Mouse (Mus musculus) stomach, embryonic 14.5 days (tissue): ENCODE measurements around the gene Cdyl2. TPM values are rescaled to one million over a fixed set of nuclear protein-coding genes. Genes with fewer than 3 reads are reported as not detected.

Experiments used
- ATAC-seq: fragments of 200-750 bp; cut with Nextera tagmentation; 2 replicates; pipeline ENCODE4 v1.8.0; 2017; ENCODE audit warnings: low read depth, moderate TSS enrichment; ENCODE audit not compliant: insufficient number of reproducible peaks, insufficient read depth, low FRiP score
- H3K27ac ChIP-seq: fragments of 300-500 bp; sonication (generic); 2 replicates; pipeline ENCODE4 v1.5.1; 2014; ENCODE audit warnings: mild to moderate bottlenecking, low read length, moderate library complexity, mixed read lengths
- H3K27me3 ChIP-seq: fragments of 300-500 bp; sonication (generic); 2 replicates; pipeline ENCODE4 v1.6.1; 2014; ENCODE audit warnings: low read length, control low read depth, mixed read lengths; ENCODE audit not compliant: control insufficient read depth, insufficient read depth
- H3K36me3 ChIP-seq: fragments of 300-500 bp; sonication (generic); 2 replicates; pipeline ENCODE4 v1.6.1; 2014; ENCODE audit warnings: mild to moderate bottlenecking, control low read depth, low read length, moderate library complexity, mixed read lengths; ENCODE audit not compliant: control insufficient read depth, insufficient read depth
- H3K4me1 ChIP-seq: fragments of 300-500 bp; sonication (generic); 2 replicates; pipeline ENCODE4 v1.6.1; 2014; ENCODE audit warnings: low read length, control low read depth, mixed read lengths; ENCODE audit not compliant: control insufficient read depth, insufficient read depth
- H3K4me2 ChIP-seq: fragments of 300-500 bp; sonication (generic); replicated peaks from 2 replicates; pipeline ENCODE4 v1.6.1; 2014; ENCODE audit warnings: low read depth, low read length, control low read depth
- H3K4me3 ChIP-seq: fragments of 300-500 bp; sonication (generic); 2 replicates; pipeline ENCODE4 v1.5.1; 2014; ENCODE audit warnings: low read depth, low read length, control low read depth
- H3K9ac ChIP-seq: fragments of 300-500 bp; sonication (generic); replicated peaks from 2 replicates; pipeline ENCODE4 v1.6.1; 2014; ENCODE audit warnings: low read depth, mild to moderate bottlenecking, control low read depth, low read length, moderate library complexity, mixed read lengths
- H3K9me3 ChIP-seq: fragments of 300-500 bp; sonication (generic); 2 replicates; pipeline ENCODE4 v1.6.1; 2016; ENCODE audit warnings: low read depth, low read length, control low read depth; ENCODE audit not compliant: control insufficient read depth
- WGBS: fragments of 180-500 bp; shearing (Covaris S2); extraction: QIAGEN DNeasy Blood & Tissue Kit; methylation state at CpG from one replicate; pipeline ENCODE4 v1.1.7; 2014; 5-methylcytosine and 5-hydroxymethylcytosine counted together
- polyA plus RNA-seq: library from polyadenylated mRNA; unstranded; fragments of >200 nt; fragmentation: Nextera tagmentation; extraction: Ambion mirVana; gene quantifications from 2 replicates; pipeline ENCODE4 v1.2.1, GENCODE M21; 2014

Gene Cdyl2
- polyA plus RNA-seq, 1 experiment from 2014 or later: 7.5 TPM

DNA sequence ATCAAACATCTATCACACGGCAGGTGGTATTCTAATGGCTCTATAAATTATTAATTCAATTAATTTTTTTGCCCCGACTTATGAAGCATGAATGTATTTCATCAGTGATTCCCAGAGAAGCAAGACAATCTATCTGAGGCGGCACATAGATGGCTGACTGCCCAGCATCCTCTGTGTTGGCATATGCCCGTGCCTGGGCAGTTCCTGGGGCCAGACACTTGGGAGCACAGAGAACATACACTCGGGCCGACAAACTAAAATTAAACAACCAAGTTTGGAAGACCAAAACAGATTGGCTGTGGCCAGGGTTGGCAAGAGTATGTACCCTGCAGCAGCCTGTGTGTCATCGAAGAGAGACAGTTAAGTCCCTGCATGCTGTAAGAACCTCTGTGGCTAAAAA lies 117.9 kb downstream of the Cdyl2 start:
- H3K4me2 ChIP-seq: no peak overlapping the region
- no peaks in the 10 kb centered on the region for H3K36me3 ChIP-seq
- H3K27ac ChIP-seq: no peak overlapping the region
- H3K9me3 ChIP-seq: no peaks in the 10 kb centered on the region
- ATAC-seq: no peak
- 83% methylated on average over 7 of the region's 7 CpGs for WGBS
- no peaks in the 10 kb centered on the region for H3K27me3 ChIP-seq
- H3K4me3 ChIP-seq: no peak overlapping the region
- no peak overlapping the region for H3K9ac ChIP-seq
- H3K4me1 ChIP-seq: no peaks in the 10 kb centered on the region

GRCm38 (mm10) chr8:116606171-116606570 lies 126.6 kb downstream of the Cdyl2 start:
- H3K4me2 ChIP-seq: no peak overlapping the region
- ATAC-seq: no peak
- no peak overlapping the region for H3K4me3 ChIP-seq
- no peaks in the 10 kb centered on the region for H3K27me3 ChIP-seq
- no peaks in the 10 kb centered on the region for H3K9me3 ChIP-seq
- no peaks in the 10 kb centered on the region for H3K36me3 ChIP-seq
- H3K4me1 ChIP-seq: no peaks in the 10 kb centered on the region
- WGBS: 41% methylated on average over 13 of the region's 13 CpGs
- no peak overlapping the region for H3K9ac ChIP-seq
- H3K27ac ChIP-seq: no peak overlapping the region

DNA sequence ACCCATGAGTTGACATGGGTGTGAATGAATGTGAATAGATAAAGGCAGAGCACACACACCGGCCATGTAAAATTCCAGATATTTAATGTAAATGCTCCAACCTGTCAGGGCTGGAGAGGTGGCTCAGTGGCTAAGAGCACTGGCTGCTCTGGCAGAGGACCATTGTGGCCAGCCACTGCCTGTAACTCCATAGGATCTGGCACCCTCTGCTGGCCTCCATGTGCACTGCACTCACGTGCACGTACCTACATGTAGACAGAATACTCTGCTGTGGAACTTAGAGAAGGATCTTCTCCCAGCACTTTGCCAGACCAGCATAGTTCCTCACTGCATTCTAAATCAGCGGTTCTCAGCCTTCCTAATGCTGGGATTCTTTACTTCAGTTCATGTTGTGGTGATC lies 130.0 kb downstream of the Cdyl2 start:
- H3K36me3 ChIP-seq: no peaks in the 10 kb centered on the region
- WGBS: 92% methylated on average over 4 of the region's 4 CpGs
- H3K27me3 ChIP-seq: no peaks in the 10 kb centered on the region
- no peaks in the 10 kb centered on the region for H3K4me1 ChIP-seq
- no peak overlapping the region for H3K4me3 ChIP-seq
- no peak overlapping the region for H3K4me2 ChIP-seq
- H3K27ac ChIP-seq: no peak overlapping the region
- H3K9me3 ChIP-seq: no peaks in the 10 kb centered on the region
- H3K9ac ChIP-seq: no peak overlapping the region
- ATAC-seq: no peak

GRCm38 (mm10) chr8:116599728-116600127 lies 133.1 kb downstream of the Cdyl2 start:
- H3K9ac ChIP-seq: no peak overlapping the region
- no peak overlapping the region for H3K27ac ChIP-seq
- H3K9me3 ChIP-seq: no peaks in the 10 kb centered on the region
- H3K27me3 ChIP-seq: no peaks in the 10 kb centered on the region
- no peak overlapping the region for H3K4me3 ChIP-seq
- WGBS: 78% methylated on average over 6 of the region's 6 CpGs
- no peak for ATAC-seq
- H3K4me2 ChIP-seq: no peak overlapping the region
- no peaks in the 10 kb centered on the region for H3K4me1 ChIP-seq
- H3K36me3 ChIP-seq: no peaks in the 10 kb centered on the region

DNA sequence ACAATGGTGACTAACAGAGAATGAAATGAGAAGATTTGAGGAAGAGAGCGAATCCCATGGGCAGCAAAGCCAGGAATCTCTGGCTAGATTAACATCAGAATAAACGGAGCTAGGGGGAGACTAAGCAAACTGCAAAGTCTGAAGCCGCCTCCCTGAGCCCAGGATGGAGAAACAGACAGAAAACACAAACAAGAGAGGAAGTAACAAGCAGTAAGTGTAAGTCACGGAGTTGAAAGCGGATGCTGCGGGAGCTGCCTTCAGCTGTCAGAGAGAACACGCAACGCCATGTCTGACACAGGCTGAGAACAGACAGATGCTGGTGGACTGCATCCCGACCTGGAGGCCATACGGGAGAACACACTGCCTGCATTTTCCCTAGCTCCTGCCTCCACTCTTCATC lies 141.6 kb downstream of the Cdyl2 start:
- H3K27ac ChIP-seq: no peak overlapping the region
- ATAC-seq: no peak
- no peak overlapping the region for H3K9ac ChIP-seq
- H3K36me3 ChIP-seq: no peaks in the 10 kb centered on the region; the same call in 1 of the 2 replicates
- no peaks in the 10 kb centered on the region for H3K27me3 ChIP-seq
- H3K4me1 ChIP-seq: no peaks in the 10 kb centered on the region
- no peak overlapping the region for H3K4me3 ChIP-seq
- no peak overlapping the region for H3K4me2 ChIP-seq
- H3K9me3 ChIP-seq: no peaks in the 10 kb centered on the region
- 76% methylated on average over 10 of the region's 10 CpGs for WGBS

DNA sequence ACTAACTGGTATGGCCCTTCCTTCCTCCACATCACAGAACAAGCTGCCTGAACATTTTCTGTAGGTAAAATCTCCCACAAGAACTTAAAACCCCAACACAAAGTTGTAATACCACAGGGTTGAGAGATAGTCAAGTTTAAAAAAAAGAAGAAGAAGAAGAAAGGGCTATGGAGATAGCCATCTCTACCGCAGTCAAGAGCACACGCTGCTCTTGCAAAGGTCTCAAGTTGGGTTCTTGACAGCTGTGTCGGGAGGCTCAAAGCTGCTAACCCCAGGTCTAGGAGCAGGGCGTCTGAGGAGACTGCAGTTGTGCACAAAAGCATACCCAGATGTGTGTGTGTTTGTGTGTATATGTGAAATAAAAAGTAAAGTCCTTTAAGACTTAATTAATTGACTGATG lies 142.2 kb downstream of the Cdyl2 start:
- no peak for ATAC-seq
- Histone ChIP-seq H3K9me3 (no peaks in the 10 kb centered on the region), H3K27ac (no peak overlapping the region), H3K4me2 (no peak overlapping the region), H3K36me3 (no peaks in the 10 kb centered on the region; the same call in 1 of the 2 replicates), H3K27me3 (no peaks in the 10 kb centered on the region), H3K4me3 (no peak overlapping the region), H3K9ac (no peak overlapping the region), H3K4me1 (no peaks in the 10 kb centered on the region)
- 82% methylated on average over 4 of the region's 4 CpGs for WGBS

DNA sequence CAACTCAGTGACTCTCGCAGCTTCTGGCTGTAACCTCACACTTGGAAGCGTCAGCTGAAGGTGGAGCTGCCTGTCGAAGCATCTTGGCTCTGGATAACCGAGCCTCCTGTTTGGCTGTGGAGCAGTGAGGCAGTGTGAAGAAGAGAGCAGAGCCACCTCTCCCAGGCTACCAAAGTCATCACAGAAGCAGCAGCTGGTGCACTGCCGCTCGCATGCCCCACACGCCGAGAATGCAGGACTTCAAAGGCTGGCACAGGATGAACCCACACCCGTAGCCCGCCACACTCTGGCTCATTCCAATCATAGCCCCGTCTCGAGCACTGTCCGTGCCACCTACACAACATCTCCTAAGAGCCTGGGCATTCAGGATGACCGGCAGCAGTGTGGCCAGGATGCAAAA lies 142.7 kb downstream of the Cdyl2 start:
- no peak overlapping the region for H3K9ac ChIP-seq
- ATAC-seq: no peak
- 82% methylated on average over 14 of the region's 14 CpGs for WGBS
- H3K27ac ChIP-seq: no peak overlapping the region
- no peak overlapping the region for H3K4me2 ChIP-seq
- no peak overlapping the region for H3K4me3 ChIP-seq
- no peaks in the 10 kb centered on the region; the same call in 1 of the 2 replicates for H3K36me3 ChIP-seq
- no peaks in the 10 kb centered on the region for H3K9me3 ChIP-seq
- H3K4me1 ChIP-seq: no peaks in the 10 kb centered on the region
- H3K27me3 ChIP-seq: no peaks in the 10 kb centered on the region

DNA sequence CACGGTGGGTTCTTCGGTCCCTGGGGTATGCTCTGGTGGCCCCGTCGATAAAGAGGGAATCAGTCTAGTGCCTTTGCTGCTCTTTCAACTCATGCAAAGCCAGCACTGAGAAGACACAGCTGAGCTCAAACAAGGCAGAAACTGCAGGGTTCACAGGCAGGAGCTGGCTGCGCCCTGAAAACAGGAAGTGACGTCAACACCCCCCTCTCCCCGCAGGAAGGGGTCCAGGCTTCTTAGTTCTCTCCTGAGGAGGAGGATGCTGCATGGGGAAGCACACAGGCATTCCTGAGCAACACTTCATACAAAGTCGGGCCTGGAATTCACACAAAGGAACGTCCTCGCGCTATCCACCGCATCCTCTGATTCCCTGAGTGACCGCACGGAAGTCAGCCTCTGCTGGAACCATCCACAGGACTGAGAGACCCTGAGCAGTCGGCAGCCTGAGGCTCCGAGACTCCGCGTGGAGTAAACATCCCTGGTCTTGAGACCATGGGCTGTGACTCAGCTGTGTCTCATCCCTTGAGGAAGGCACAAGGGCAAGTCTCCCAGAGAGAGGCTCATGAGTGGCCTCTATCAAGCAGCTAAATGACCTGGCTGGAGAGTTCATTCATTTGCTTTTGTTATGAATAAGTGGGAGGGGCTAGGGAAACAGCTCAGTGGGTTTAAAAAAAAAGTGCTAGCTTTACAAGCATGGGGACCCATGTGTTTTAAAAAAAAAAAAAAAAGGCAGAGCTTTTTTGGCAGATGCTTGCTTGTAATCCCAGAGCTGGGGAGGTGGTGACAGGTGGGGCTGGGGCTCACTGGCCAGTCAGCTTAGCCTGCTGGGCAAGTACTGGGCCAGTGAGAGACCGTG lies 144.9 kb downstream of the Cdyl2 start:
- H3K36me3 ChIP-seq: no peaks in the 10 kb centered on the region; the same call in 1 of the 2 replicates
- no peak overlapping the region for H3K4me2 ChIP-seq
- H3K27ac ChIP-seq: no peak overlapping the region
- no peaks in the 10 kb centered on the region for H3K9me3 ChIP-seq
- WGBS: 84% methylated on average over 19 of the region's 19 CpGs
- no peaks in the 10 kb centered on the region for H3K4me1 ChIP-seq
- H3K9ac ChIP-seq: no peak overlapping the region
- H3K27me3 ChIP-seq: no peaks in the 10 kb centered on the region
- ATAC-seq: no peak
- no peak overlapping the region for H3K4me3 ChIP-seq
